Mouse (Mus musculus) gastrocnemius, adult 18-20 months (tissue): ENCODE measurements around the gene Scgb2b24. TPM values are rescaled to one million over a fixed set of nuclear protein-coding genes. Genes with fewer than 3 reads are reported as not detected.

Experiments
- DNase-seq: peaks from one replicate; pipeline ENCODE4 v3.0.0; 2021; ENCODE audit warnings: low spot score
- long read RNA-seq, 2 experiments: library from polyadenylated mRNA; stranded (forward); transcript quantifications; one replicate each; pipeline ENCODE4 v2.0.0; 2021
- total RNA-seq, 2 experiments: library from RNA; stranded (reverse); gene quantifications; 2 replicates each; pipeline ENCODE4 v1.2.3; 2021

Gene Scgb2b24
- total RNA-seq, result not detected
- long read RNA-seq, experiment 1, result 0 reads
- long read RNA-seq, experiment 2, result 0 reads

GRCm38 (mm10) chr7:33739212-33739611, at the start of gene Scgb2b24:
TSS of gene Scgb2b24 (minus strand) at chr7:33739312.
- no peak for DNase-seq

GRCm38 (mm10) chr7:33743499-33743898, 4.4 kb upstream of the Scgb2b24 start, which contains the start of gene Scgb1b24:
TSS of gene Scgb1b24 (plus strand) at chr7:33743799.
- DNase-seq, result no peak

- DNase-seq, result no peak
Measured at GRCm38 (mm10) chr7:33689864-33690263, 49.2 kb downstream of the Scgb2b24 start.

Other genes starting within 250 kb of the Scgb2b24 start
- not detected for gene Scgb2b21, start 218.9 kb downstream of the Scgb2b24 start, total RNA-seq
- gene Scgb1b24, start 4.5 kb upstream of the Scgb2b24 start, total RNA-seq, result not detected
- gene Scgb2b26, start 205.7 kb upstream of the Scgb2b24 start, total RNA-seq, result not detected